In genomic region chr19:45299341-45299740, GRCm38 (mm10) we compare ENCODE assay signal across 19 mouse cellular contexts.
DNase-seq lines count a peak whose midpoint lies in the region; ATAC-seq lines count a peak whose summit lies in the region.
"Had no signal": no experiment of that assay in that cellular context is flagged by ENCODE, and none has a peak within 500 bp of the region (broad histone marks: within the 10 kb centered on the region; RNA-seq: fewer than 3 reads in every experiment).

No protein-coding gene starts in this region.

- ATAC-seq in frontal cortex, adult (ENCODE audit: low TSS enrichment): peak; percentile 48; the same call in 1 of the 2 replicates
- ATAC-seq in heart, embryonic 12.5 days (ENCODE audit: insufficient number of reproducible peaks, low FRiP score): no peak
- ATAC-seq in heart, embryonic 16.5 days (replicated peaks; ENCODE audit: extremely low read depth, insufficient read depth, low FRiP score): no peak
- ATAC-seq: forebrain, embryonic 14.5 days; hindbrain, embryonic 16.5 days had no signal

- H3K9ac ChIP-seq in heart, embryonic 12.5 days: no peak overlapping the region
- no peak overlapping the region for H3K9ac ChIP-seq in heart, embryonic 16.5 days (ENCODE audit: low read length)

- peaks cover 83% of the 10 kb centered on the region for H3K27me3 ChIP-seq in heart, embryonic 12.5 days (replicated peaks)
- H3K27me3 ChIP-seq in heart, embryonic 16.5 days (ENCODE audit: control insufficient read depth, insufficient read depth, low read length): peaks cover 17% of the 10 kb centered on the region

- H3K36me3 ChIP-seq in heart, embryonic 12.5 days: no peaks in the 10 kb centered on the region
- H3K36me3 ChIP-seq in heart, embryonic 16.5 days (ENCODE audit: control insufficient read depth, insufficient read depth): no peaks in the 10 kb centered on the region
- H3K36me3 ChIP-seq: embryonic facial prominence, embryonic 10.5 days had no signal

- H3K9me3 ChIP-seq in heart, embryonic 12.5 days (replicated peaks): no peaks in the 10 kb centered on the region
- H3K9me3 ChIP-seq in heart, embryonic 16.5 days (replicated peaks; ENCODE audit: control insufficient read depth, low read length): no peaks in the 10 kb centered on the region
- H3K9me3 ChIP-seq: embryonic facial prominence, embryonic 10.5 days had no signal

- peaks cover 46% of the 10 kb centered on the region for H3K4me1 ChIP-seq in heart, embryonic 12.5 days (replicated peaks)
- H3K4me1 ChIP-seq in heart, embryonic 16.5 days (ENCODE audit: control insufficient read depth, insufficient read depth, low read length): peaks cover 33% of the 10 kb centered on the region

- WGBS in heart, embryonic 12.5 days: 43% methylated on average over 3 of the region's 3 CpGs
- WGBS in heart, embryonic 16.5 days: 38% methylated on average over 3 of the region's 3 CpGs

- H3K4me2 ChIP-seq in heart, embryonic 12.5 days: peak overlapping the region; percentile 40
- no peak overlapping the region for H3K4me2 ChIP-seq in heart, embryonic 16.5 days (ENCODE audit: low read depth, low read length)

- H3K27ac ChIP-seq in heart, embryonic 12.5 days (ENCODE audit: poor library complexity, severe bottlenecking): peak overlapping the region; percentile 80
- peak overlapping the region; percentile 25 for H3K27ac ChIP-seq in heart, embryonic 16.5 days (ENCODE audit: low read length)
- H3K27ac ChIP-seq: embryonic facial prominence, embryonic 10.5 days; heart, adult 2 months; kidney, postnatal 0 days had no signal

- DNase-seq in frontal cortex, postnatal 25 days (ENCODE audit: low spot score in 2 of 2): no peak
- DNase-seq in heart, adult 9 months (ENCODE audit: low spot score in 2 of 2): no peak
- DNase-seq in heart, postnatal 4 days: no peak
- DNase-seq in brain, adult 2 months (ENCODE audit: low read depth, low spot score): peak; percentile 74
- no peak for DNase-seq in neural tube, embryonic 10.5 days (ENCODE audit: extremely low spot score, low spot score)
- DNase-seq: adrenal gland, postnatal 10 days; cerebellum, adult 11-12 months; cerebellum, adult 9-10 months; gastrocnemius, postnatal 25 days; heart, adult 2 months; kidney, adult 11 months; kidney, adult 9 months had no signal

- H3K4me3 ChIP-seq in heart, embryonic 12.5 days: no peak overlapping the region
- H3K4me3 ChIP-seq in heart, embryonic 16.5 days (ENCODE audit: low read length): no peak overlapping the region
- H3K4me3 ChIP-seq: embryonic facial prominence, embryonic 10.5 days; heart, adult 2 months had no signal
